18 mouse cellular contexts compared by ENCODE assay signal in the genomic region with DNA sequence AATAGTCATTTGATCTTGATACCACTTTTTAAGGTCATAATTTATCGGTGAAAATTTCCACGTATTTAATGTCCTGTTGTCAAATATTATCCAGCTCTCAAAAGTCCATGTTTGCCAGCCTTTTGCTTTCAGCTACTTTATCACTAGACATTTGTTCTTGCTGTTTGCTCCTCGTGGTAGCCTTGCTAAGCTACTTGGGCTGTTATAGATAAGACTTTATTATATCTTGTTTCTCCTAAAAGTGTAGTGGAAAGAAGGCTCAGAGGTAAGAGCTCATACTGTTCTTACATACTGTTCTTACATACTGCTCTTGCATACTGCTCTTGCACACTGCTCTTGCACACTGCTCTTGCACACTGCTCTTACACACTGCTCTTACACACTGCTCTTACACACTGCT.
"Had no signal": no experiment of that assay in that cellular context is flagged by ENCODE, and none has a peak within 500 bp of the region (broad histone marks: within the 10 kb centered on the region; RNA-seq: fewer than 3 reads in every experiment).

No protein-coding gene starts in this region.

- DNase-seq: liver, embryonic 13.5 days; liver, postnatal 0 days; lung, adult 2 months; lung, postnatal 14 days; lung, postnatal 36 days; right cerebral cortex, postnatal 14 days; thymus, adult 18-20 months; thymus, postnatal 14 days; thymus, postnatal 36 days had no signal

- H3K27ac ChIP-seq: liver, embryonic 13.5 days; liver, embryonic 15.5 days; lung, embryonic 15.5 days; macrophage; midbrain, embryonic 13.5 days; midbrain, embryonic 15.5 days; neural tube, embryonic 12.5 days had no signal

- H3K4me1 ChIP-seq: liver, embryonic 13.5 days; liver, embryonic 15.5 days; lung, embryonic 15.5 days; midbrain, embryonic 13.5 days; midbrain, embryonic 15.5 days; neural tube, embryonic 12.5 days had no signal

- H3K36me3 ChIP-seq: liver, embryonic 13.5 days; liver, embryonic 15.5 days; lung, embryonic 15.5 days; midbrain, embryonic 13.5 days; midbrain, embryonic 15.5 days; neural tube, embryonic 12.5 days had no signal

- H3K9ac ChIP-seq: liver, embryonic 13.5 days; liver, embryonic 15.5 days; liver, postnatal 0 days; lung, embryonic 15.5 days; midbrain, embryonic 13.5 days; midbrain, embryonic 15.5 days; neural tube, embryonic 12.5 days had no signal

- H3K27me3 ChIP-seq: liver, embryonic 13.5 days; liver, embryonic 15.5 days; lung, embryonic 15.5 days; midbrain, embryonic 13.5 days; midbrain, embryonic 15.5 days; neural tube, embryonic 12.5 days had no signal

- ATAC-seq: liver, postnatal 0 days; lung, postnatal 0 days; midbrain, embryonic 13.5 days; midbrain, embryonic 15.5 days had no signal

- H3K9me3 ChIP-seq: liver, embryonic 13.5 days; lung, embryonic 15.5 days; midbrain, embryonic 13.5 days; midbrain, embryonic 15.5 days; neural tube, embryonic 12.5 days had no signal

- H3K4me3 ChIP-seq: liver, embryonic 13.5 days; liver, embryonic 15.5 days; lung, embryonic 15.5 days; midbrain, embryonic 13.5 days; midbrain, embryonic 15.5 days; neural tube, embryonic 12.5 days had no signal

- H3K4me2 ChIP-seq: liver, embryonic 11.5 days; liver, embryonic 13.5 days; liver, embryonic 15.5 days; lung, embryonic 15.5 days; midbrain, embryonic 11.5 days; midbrain, embryonic 13.5 days; midbrain, embryonic 15.5 days; neural tube, embryonic 12.5 days had no signal
